Mouse (Mus musculus): Measurements from ENCODE around the gene Megf11. TPM values are rescaled to one million over a fixed set of nuclear protein-coding genes. Genes with fewer than 3 reads are reported as not detected.
A peak's percentile ranks its signal among the peaks of the same experiment; 100 is the strongest.

Megf11 gene
- polyA plus RNA-seq, 1 experiment from 2014 or later: 0.56 TPM

DNA sequence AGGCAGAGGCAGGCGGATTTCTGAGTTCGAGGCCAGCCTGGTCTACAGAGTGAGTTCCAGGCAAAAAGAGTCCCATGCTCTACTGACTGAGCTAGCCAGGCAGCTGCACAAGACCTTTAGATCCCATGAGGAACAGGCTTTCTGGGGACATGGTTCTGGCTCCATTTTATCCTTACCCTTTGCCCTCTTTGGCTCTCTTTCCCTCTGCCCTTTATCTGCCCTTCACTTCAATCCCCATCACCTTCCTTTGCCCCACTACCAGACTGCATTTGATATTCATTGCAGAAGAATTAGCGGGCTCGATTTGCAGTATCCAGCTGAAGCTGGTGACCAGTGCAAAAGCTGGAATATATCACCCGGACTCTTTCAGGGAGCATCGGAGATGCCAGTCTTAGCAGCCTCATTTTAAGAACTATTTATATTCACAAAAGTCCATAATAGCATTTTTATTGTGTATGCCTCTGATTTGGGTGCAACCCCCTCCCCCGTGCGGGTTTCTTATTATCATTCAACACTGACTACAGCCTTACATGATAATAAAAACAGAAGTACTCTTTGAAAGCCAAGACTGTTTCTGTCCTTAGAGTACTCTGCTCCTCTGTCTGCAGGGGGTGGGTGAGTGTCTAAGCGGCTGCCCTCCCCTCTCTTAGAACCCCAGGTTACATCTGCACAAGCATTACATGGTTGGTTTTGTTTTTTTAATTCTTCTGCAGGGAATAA, 24.0 kb upstream of the Megf11 start:
- Histone ChIP-seq H3K4me2 (replicated peaks; ENCODE audit: low read depth, low read length) (no peak overlapping the region), H3K4me1 (ENCODE audit: insufficient read depth, low read depth, low read length) (no peaks in the 10 kb centered on the region), H3K4me3 (ENCODE audit: low read depth, low read length) (no peak overlapping the region), H3K27ac (ENCODE audit: low read length) (no peak overlapping the region), H3K27me3 (replicated peaks; ENCODE audit: insufficient read depth, low read length) (no peaks in the 10 kb centered on the region), H3K9ac (replicated peaks; ENCODE audit: low read depth) (no peak overlapping the region), H3K36me3 (ENCODE audit: insufficient read depth, low read length) (no peaks in the 10 kb centered on the region), H3K9me3 (ENCODE audit: low read length) (no peaks in the 10 kb centered on the region)
- WGBS: 86% methylated on average over 9 of the region's 9 CpGs
- no peak for ATAC-seq
- no peak for DNase-seq (ENCODE audit: low spot score)
- TF ChIP-seq CTCF (IDR thresholded peaks at IDR 0.05) (no peak), EP300 (IDR thresholded peaks at IDR 0.05) (no peak)

DNA sequence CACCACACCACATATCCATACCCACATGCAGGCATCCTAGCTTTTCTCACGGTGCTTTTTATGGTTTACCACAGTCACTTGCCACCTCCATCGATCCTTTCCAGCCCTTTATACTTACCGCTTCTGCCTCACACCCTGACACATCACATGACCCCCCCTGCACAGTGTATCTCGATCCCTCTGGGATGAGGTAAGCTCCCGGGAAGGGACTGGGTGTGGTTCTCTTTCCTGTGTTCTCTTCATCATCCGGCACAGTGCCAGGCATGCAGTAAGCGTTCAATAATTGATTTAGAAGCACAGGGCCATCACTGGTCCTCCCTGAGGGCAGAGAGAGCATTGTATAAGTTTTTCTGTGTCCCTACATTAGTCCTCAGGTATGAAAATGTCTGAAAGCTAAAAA, 15.6 kb upstream of the Megf11 start:
- TF ChIP-seq CTCF (IDR thresholded peaks at IDR 0.05) (no peak), EP300 (IDR thresholded peaks at IDR 0.05) (no peak)
- Histone ChIP-seq H3K4me2 (replicated peaks; ENCODE audit: low read depth, low read length) (no peak overlapping the region), H3K27me3 (replicated peaks; ENCODE audit: insufficient read depth, low read length) (no peaks in the 10 kb centered on the region), H3K4me1 (ENCODE audit: insufficient read depth, low read depth, low read length) (no peaks in the 10 kb centered on the region), H3K27ac (ENCODE audit: low read length) (no peak overlapping the region), H3K36me3 (ENCODE audit: insufficient read depth, low read length) (no peaks in the 10 kb centered on the region), H3K9ac (replicated peaks; ENCODE audit: low read depth) (no peak overlapping the region), H3K9me3 (ENCODE audit: low read length) (no peaks in the 10 kb centered on the region), H3K4me3 (ENCODE audit: low read depth, low read length) (no peak overlapping the region)
- ATAC-seq: 0 out of 2 replicates have a peak, but pooled peaks have one; percentile 21
- DNase-seq (ENCODE audit: low spot score): no peak
- 47% methylated on average over 7 of the region's 7 CpGs for WGBS

DNA sequence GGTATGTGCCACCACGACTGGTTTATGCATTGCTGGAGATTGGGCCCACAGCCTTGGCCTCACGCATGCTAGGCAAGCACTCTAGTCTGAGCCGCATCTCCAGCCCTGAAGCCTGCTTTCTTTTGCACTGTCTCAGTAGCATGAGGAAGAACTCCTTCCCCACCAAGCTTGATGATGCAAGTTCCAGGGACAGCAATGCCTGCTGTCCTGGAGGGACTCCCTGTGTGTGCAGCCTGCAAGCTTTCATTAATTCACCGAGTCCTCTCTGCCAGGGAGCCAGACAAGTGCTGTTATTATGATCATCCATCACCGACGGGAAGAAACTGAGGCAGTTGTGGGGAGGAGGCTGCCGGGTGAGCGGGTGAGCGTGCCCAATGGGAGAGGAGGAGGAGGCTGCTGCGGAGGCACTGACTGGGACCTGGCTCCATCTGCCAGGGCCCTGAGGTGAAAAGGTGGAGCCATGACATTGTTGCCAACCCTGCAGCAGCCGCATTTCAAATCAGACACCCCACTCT, 14.1 kb upstream of the Megf11 start:
- DNase-seq (ENCODE audit: low spot score): no peak
- no peak overlapping the region for H3K27ac ChIP-seq (ENCODE audit: low read length)
- no peak for ATAC-seq
- no peaks in the 10 kb centered on the region for H3K27me3 ChIP-seq (replicated peaks; ENCODE audit: insufficient read depth, low read length)
- no peak overlapping the region for H3K9ac ChIP-seq (replicated peaks; ENCODE audit: low read depth)
- no peaks in the 10 kb centered on the region for H3K4me1 ChIP-seq (ENCODE audit: insufficient read depth, low read depth, low read length)
- no peaks in the 10 kb centered on the region for H3K9me3 ChIP-seq (ENCODE audit: low read length)
- H3K4me3 ChIP-seq (ENCODE audit: low read depth, low read length): no peak overlapping the region
- WGBS: 42% methylated on average over 11 of the region's 11 CpGs
- H3K4me2 ChIP-seq (replicated peaks; ENCODE audit: low read depth, low read length): no peak overlapping the region
- TF ChIP-seq CTCF (IDR thresholded peaks at IDR 0.05) (no peak), EP300 (IDR thresholded peaks at IDR 0.05) (no peak)
- no peaks in the 10 kb centered on the region for H3K36me3 ChIP-seq (ENCODE audit: insufficient read depth, low read length)

DNA sequence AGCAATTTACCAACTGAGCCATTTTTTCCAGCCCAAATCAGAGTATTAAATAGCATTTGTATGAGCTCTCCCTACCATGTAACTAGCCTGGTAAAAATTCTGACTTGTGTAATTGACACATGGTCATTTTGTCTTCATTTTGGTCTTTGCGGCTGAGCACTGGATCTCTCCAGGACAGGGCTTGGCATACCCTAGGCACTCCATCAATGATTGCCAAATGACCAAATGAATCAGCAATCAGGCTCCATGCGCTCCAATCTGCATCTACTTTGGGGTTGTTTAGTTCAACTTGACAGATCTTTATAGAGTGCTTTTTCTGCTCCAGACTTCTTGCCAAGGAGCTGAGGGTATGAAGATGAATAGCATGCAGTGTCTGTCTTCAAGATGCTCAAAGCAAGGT, 9.0 kb upstream of the Megf11 start:
- 79% methylated on average over 2 of the region's 2 CpGs for WGBS
- no peak overlapping the region for H3K4me3 ChIP-seq (ENCODE audit: low read depth, low read length)
- no peaks in the 10 kb centered on the region for H3K36me3 ChIP-seq (ENCODE audit: insufficient read depth, low read length)
- ATAC-seq (no peak), DNase-seq (ENCODE audit: low spot score) (no peak)
- no peak overlapping the region for H3K4me2 ChIP-seq (replicated peaks; ENCODE audit: low read depth, low read length)
- no peak overlapping the region for H3K27ac ChIP-seq (ENCODE audit: low read length)
- no peak overlapping the region for H3K9ac ChIP-seq (replicated peaks; ENCODE audit: low read depth)
- no peaks in the 10 kb centered on the region for H3K4me1 ChIP-seq (ENCODE audit: insufficient read depth, low read depth, low read length)
- no peaks in the 10 kb centered on the region for H3K9me3 ChIP-seq (ENCODE audit: low read length)
- H3K27me3 ChIP-seq (replicated peaks; ENCODE audit: insufficient read depth, low read length): no peaks in the 10 kb centered on the region
- no peak for TF ChIP-seq CTCF (IDR thresholded peaks at IDR 0.05)
- TF ChIP-seq EP300 (IDR thresholded peaks at IDR 0.05): no peak

DNA sequence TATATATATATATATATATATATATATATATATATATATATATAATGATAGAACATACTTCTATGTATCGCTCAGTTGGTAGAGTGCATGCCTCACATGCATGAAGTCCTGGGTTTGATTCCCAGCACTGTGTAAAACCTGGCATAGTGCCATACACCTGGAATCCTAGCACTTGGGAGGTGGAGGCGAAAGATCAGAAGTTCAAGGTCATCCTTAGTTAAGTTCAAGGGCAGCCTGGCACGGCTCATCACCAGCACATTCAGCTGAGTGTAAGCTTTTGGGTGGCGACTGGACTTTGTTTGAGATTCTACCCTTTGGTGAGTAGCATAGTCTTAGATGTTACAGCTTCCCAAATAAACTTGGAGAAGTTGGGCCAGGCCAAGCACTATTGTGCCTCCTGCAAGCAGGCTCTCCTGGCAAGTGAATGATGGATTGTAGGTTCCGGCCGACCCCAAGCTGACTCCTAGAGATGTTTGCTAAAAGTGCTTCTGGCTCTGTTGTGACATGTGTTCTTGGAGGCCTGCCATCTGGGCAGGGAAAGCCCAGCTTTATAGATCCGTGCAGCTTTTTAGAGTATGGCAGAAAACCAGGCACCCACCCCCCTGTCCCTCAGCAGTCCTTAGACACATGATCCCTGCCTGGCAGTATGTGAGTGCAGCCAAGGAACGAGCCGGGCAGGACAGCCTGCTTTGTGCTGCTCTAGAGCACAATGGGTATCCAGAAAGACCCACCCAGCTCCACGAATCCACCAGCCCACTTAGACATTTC, 2.2 kb upstream of the Megf11 start:
- Histone ChIP-seq H3K4me1 (ENCODE audit: insufficient read depth, low read depth, low read length) (peaks cover 18% of the 10 kb centered on the region), H3K4me3 (ENCODE audit: low read depth, low read length) (no peak overlapping the region), H3K36me3 (ENCODE audit: insufficient read depth, low read length) (no peaks in the 10 kb centered on the region), H3K4me2 (replicated peaks; ENCODE audit: low read depth, low read length) (no peak overlapping the region), H3K9ac (replicated peaks; ENCODE audit: low read depth) (no peak overlapping the region), H3K27me3 (replicated peaks; ENCODE audit: insufficient read depth, low read length) (peaks cover 24% of the 10 kb centered on the region), H3K27ac (ENCODE audit: low read length) (no peak overlapping the region), H3K9me3 (ENCODE audit: low read length) (no peaks in the 10 kb centered on the region)
- peak; percentile 72 for DNase-seq (ENCODE audit: low spot score)
- 23% methylated on average over 10 of the region's 10 CpGs for WGBS
- peak; percentile 69 for ATAC-seq
- TF ChIP-seq CTCF (IDR thresholded peaks at IDR 0.05): no peak
- no peak for TF ChIP-seq EP300 (IDR thresholded peaks at IDR 0.05)

DNA sequence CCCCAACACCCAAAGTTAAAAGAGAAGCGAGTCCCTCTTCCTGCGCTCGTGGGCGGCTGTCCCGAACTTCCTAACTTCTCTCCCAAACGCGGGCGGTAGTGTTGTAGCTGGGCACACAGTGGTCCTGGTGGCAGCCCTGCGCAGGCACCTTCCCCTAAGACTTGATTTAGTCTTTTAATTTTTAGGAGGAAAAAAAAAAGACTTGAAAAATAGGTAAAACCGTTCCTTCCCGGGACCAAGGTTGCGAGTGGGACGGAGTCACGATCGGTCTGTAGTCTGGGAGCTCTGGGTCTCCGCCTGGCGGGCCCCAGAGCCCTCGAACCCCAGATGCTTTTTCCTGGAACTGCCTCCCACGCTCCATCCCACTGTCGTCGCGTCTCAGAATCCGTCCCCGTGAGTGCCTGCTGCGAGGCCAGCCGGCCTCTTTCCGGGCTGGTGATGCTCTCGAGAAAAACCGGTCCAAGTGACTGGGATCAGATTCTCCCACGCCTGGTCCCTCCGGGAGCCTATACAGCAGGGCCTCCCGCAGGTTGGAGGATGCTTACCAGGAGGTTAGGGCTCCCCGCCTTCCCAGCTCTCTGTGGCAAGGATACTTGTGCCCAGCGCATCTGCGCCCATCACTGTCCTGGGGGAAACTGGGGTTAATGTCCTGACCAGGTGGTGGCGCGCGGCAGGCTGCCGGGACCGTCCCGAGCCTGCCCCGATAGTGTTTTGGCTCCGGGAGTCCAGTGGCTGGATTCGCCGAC, 1.2 kb downstream of the Megf11 start:
- TF ChIP-seq EP300 (IDR thresholded peaks at IDR 0.05) (no peak), CTCF (IDR thresholded peaks at IDR 0.05) (peak; percentile 10; the same call in 1 of the 2 replicates)
- H3K4me3 ChIP-seq (ENCODE audit: low read depth, low read length): peak overlapping the region; percentile 42
- DNase-seq (ENCODE audit: low spot score) (no peak), ATAC-seq (no peak)
- peak overlapping the region; percentile 82 for H3K4me2 ChIP-seq (replicated peaks; ENCODE audit: low read depth, low read length)
- H3K36me3 ChIP-seq (ENCODE audit: insufficient read depth, low read length): no peaks in the 10 kb centered on the region
- WGBS: 1% methylated on average over 45 of the region's 45 CpGs
- no peaks in the 10 kb centered on the region for H3K9me3 ChIP-seq (ENCODE audit: low read length)
- H3K9ac ChIP-seq (replicated peaks; ENCODE audit: low read depth): no peak overlapping the region
- H3K27ac ChIP-seq (ENCODE audit: low read length): no peak overlapping the region
- H3K27me3 ChIP-seq (replicated peaks; ENCODE audit: insufficient read depth, low read length): peaks cover 24% of the 10 kb centered on the region
- peaks cover 18% of the 10 kb centered on the region for H3K4me1 ChIP-seq (ENCODE audit: insufficient read depth, low read depth, low read length)
